Mouse (Mus musculus) stomach, embryonic 15.5 days (tissue): ENCODE data around the gene Nfam1. TPM values are rescaled to one million over a fixed set of nuclear protein-coding genes. Genes with fewer than 3 reads are reported as not detected.

ENCODE experiments used
- ATAC-seq: fragments of 200-750 bp; cut with Nextera tagmentation; 2 replicates; pipeline ENCODE4 v1.8.0; 2017; ENCODE audit warnings: low read depth, moderate number of reproducible peaks, moderate TSS enrichment; ENCODE audit not compliant: insufficient read depth, low FRiP score
- H3K27ac ChIP-seq: fragments of 300-500 bp; sonication (generic); 2 replicates; pipeline ENCODE4 v1.5.1; 2015; ENCODE audit warnings: mild to moderate bottlenecking, inconsistent platforms
- H3K27me3 ChIP-seq: fragments of 300-500 bp; sonication (generic); replicated peaks from 2 replicates; pipeline ENCODE4 v1.6.1; 2015; ENCODE audit warnings: inconsistent platforms
- H3K36me3 ChIP-seq: fragments of 300-500 bp; sonication (generic); 2 replicates; pipeline ENCODE4 v1.6.1; 2015; ENCODE audit warnings: inconsistent platforms
- H3K4me1 ChIP-seq: fragments of 300-500 bp; sonication (generic); 2 replicates; pipeline ENCODE4 v1.6.1; 2015; ENCODE audit warnings: inconsistent platforms
- H3K4me2 ChIP-seq: fragments of 300-500 bp; sonication (generic); 2 replicates; pipeline ENCODE4 v1.6.1; 2015; ENCODE audit warnings: mild to moderate bottlenecking, inconsistent platforms
- H3K4me3 ChIP-seq: fragments of 300-500 bp; sonication (generic); replicated peaks from 2 replicates; pipeline ENCODE4 v1.5.1; 2015; ENCODE audit warnings: inconsistent platforms
- H3K9ac ChIP-seq: fragments of 300-500 bp; sonication (generic); 2 replicates; pipeline ENCODE4 v1.6.1; 2015; ENCODE audit warnings: inconsistent platforms
- H3K9me3 ChIP-seq: fragments of 300-500 bp; sonication (generic); 2 replicates; pipeline ENCODE4 v1.6.1; 2016; ENCODE audit warnings: inconsistent platforms
- WGBS: fragments of 180-500 bp; shearing (Covaris S2); methylation state at CpG from one replicate; pipeline ENCODE4 v1.1.7; 2015; 5-methylcytosine and 5-hydroxymethylcytosine counted together
- polyA plus RNA-seq: library from polyadenylated mRNA; unstranded; fragments of >200 nt; fragmentation: Nextera tagmentation; extraction: Ambion mirVana; gene quantifications from 2 replicates; pipeline ENCODE4 v1.2.1, GENCODE M21; 2015

The Nfam1 gene
- polyA plus RNA-seq, 1 experiment from 2014 or later = 5.9 TPM

DNA sequence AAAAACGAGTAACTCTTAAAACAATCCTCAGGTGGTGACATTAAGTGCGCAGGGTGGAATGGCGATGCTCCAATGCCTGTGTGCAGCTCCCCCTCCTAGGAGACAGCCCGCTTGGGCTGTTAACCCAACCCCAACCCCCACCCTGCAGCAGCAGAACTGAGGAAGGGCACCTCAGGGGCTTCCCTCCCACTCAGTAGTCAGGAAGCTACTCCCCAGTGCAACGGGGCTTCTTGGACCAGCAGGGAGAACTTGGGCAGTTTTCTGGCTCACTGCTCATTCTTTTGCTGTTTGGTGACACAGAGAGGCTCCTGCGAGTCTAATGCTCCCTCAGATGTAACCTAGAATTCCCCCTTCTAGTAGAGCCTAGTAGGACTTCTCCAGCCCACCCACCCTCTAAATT is 65.2 kb downstream of the Nfam1 start:
- H3K9me3 ChIP-seq = no peaks in the 10 kb centered on the region
- no peak overlapping the region for H3K9ac ChIP-seq
- H3K4me2 ChIP-seq = peak overlapping the region; percentile 47
- H3K27ac ChIP-seq = peak overlapping the region; percentile 36; the same call in 1 of the 2 replicates
- H3K27me3 ChIP-seq = 0 out of 2 replicates have a peak, but pooled peaks cover 4% of the 10 kb centered on the region
- WGBS = 41% methylated on average over 6 of the region's 6 CpGs
- 0 out of 2 replicates have a peak overlapping the region, but pooled peaks have one; percentile 12 for H3K4me3 ChIP-seq
- ATAC-seq = no peak
- H3K4me1 ChIP-seq = peaks cover 24% of the 10 kb centered on the region
- H3K36me3 ChIP-seq = no peaks in the 10 kb centered on the region

GRCm38 (mm10) chr15:82964266-82964825 is 68.8 kb downstream of the Nfam1 start:
- Histone ChIP-seq H3K36me3 (no peaks in the 10 kb centered on the region), H3K27ac (peak overlapping the region; percentile 59; the same call in 1 of the 2 replicates), H3K9me3 (no peaks in the 10 kb centered on the region), H3K4me2 (peak overlapping the region; percentile 90; the same call in 1 of the 2 replicates), H3K4me3 (peak overlapping the region; percentile 46; the same call in 1 of the 2 replicates), H3K27me3 (peaks cover 21% of the 10 kb centered on the region), H3K9ac (no peak overlapping the region), H3K4me1 (peaks cover 53% of the 10 kb centered on the region)
- whole genome bisulfite sequencing = 81% methylated on average over 14 of the region's 14 CpGs
- no peak for ATAC-seq

DNA sequence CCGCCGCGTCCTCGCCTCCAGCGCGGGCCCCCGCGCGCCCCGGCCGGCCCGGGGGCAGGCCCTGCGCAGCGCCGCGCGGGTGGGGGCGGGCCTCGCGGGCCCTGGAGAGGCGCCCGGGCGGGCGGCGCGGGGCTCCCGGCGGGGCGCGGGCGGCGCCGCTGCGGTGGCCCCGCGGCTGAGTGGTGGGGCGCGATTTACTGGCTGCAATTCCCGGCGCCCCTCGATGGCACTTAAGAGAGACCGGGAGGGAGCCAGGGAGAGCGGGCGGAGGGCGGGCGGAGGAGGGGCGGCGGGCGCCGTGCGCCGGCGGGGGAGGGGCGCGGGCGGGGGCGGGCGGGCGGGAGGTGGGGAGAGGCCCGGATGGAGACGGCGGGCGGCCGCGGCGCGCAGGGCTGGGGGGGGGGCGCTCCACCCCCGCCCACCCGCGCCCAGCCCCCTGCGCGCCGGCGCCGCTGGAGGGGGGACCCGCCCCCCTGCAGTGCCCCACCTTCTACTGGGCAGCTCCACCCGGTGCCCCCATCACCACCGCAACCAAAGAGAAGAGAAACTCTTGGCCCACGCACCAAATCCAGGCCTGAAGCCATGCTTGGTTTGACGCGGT is 69.5 kb downstream of the Nfam1 start:
- no peaks in the 10 kb centered on the region for H3K36me3 ChIP-seq
- no peak for ATAC-seq
- H3K9me3 ChIP-seq = no peaks in the 10 kb centered on the region
- peaks cover 53% of the 10 kb centered on the region for H3K4me1 ChIP-seq
- H3K27me3 ChIP-seq = peaks cover 25% of the 10 kb centered on the region
- peak overlapping the region; percentile 48; the same call in 1 of the 2 replicates for H3K9ac ChIP-seq
- peak overlapping the region; percentile 59; the same call in 1 of the 2 replicates for H3K27ac ChIP-seq
- H3K4me3 ChIP-seq = peak overlapping the region; percentile 46
- peak overlapping the region; percentile 90 for H3K4me2 ChIP-seq
- under 1% methylated on average over 32 of the region's 82 CpGs for WGBS

DNA sequence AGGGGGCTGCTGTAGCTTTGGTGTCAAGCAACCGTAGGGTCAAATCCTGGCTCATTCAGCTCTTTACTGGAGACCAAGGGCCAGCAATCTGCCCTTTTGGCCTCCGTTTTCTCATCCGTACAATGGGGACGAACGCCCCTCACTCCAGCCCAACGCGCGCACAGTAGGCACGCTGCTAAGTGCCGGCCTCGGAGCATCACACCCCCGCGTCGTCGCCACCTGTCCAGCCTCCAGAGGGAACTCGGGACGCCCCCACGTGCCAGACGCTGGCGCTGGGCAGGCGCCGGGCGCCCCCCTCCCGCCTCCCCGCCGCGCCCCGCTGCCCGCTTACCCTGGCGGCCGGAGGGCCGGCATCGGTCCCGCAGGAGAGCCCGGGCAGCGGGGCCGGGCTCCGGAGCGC is 70.0 kb downstream of the Nfam1 start:
- Histone ChIP-seq H3K9ac (peak overlapping the region; percentile 48; the same call in 1 of the 2 replicates), H3K27me3 (peaks cover 25% of the 10 kb centered on the region), H3K4me3 (peak overlapping the region; percentile 57), H3K36me3 (no peaks in the 10 kb centered on the region), H3K4me2 (peak overlapping the region; percentile 90), H3K9me3 (no peaks in the 10 kb centered on the region), H3K27ac (peak overlapping the region; percentile 51; the same call in 1 of the 2 replicates), H3K4me1 (peaks cover 53% of the 10 kb centered on the region)
- no peak for ATAC-seq
- 3% methylated on average over 26 of the region's 39 CpGs for WGBS

- H3K9me3 ChIP-seq = no peaks in the 10 kb centered on the region
- H3K36me3 ChIP-seq = no peaks in the 10 kb centered on the region
- H3K4me3 ChIP-seq = peak overlapping the region; percentile 57
- no peak for ATAC-seq
- H3K27ac ChIP-seq = peak overlapping the region; percentile 16; the same call in 1 of the 2 replicates
- WGBS = 51% methylated on average over 4 of the region's 4 CpGs
- 0 out of 2 replicates have a peak overlapping the region, but pooled peaks have one; percentile 48 for H3K9ac ChIP-seq
- H3K4me1 ChIP-seq = peaks cover 50% of the 10 kb centered on the region
- H3K27me3 ChIP-seq = peaks cover 25% of the 10 kb centered on the region
- peak overlapping the region; percentile 90 for H3K4me2 ChIP-seq
Measured at GRCm38 (mm10) chr15:82962536-82962935, 70.6 kb downstream of the Nfam1 start.

DNA sequence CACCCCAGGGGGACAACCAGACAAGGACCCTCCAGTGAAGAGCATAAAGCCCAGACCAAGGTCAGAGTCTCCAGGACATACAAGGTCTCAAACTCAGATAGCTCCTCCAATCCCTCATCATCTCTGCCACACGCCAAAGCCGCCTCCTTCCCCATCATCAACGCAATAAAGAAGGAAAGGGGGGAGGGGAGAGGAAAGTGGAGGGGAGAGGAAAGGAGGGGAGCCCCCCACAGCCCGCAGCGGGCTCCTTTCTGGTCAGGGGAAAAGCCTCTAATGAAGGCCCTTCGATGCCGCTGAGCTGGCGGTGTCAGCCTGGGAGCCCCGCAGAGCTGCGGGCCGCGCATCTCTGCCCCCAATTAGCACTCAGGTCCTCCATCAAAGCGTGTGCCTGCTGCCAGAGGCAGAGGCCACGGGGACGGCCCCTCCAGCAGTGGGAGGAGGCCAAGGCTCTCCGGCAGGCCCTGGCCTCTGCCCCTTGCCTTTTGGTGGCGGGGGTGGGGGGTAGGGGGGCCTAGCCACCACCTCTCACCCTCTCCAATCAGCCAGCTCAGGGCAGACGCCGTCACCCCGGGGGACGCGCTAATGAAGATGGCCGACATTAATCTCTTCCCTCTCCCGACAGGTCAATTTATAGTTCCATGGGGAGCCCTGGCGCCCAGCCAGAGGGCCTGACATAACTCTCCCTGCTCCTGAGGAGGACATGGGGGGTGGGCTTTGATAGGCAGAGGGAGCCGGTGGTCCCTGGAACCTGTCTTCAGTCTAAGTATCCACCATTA is 72.1 kb downstream of the Nfam1 start:
- Histone ChIP-seq H3K9me3 (no peaks in the 10 kb centered on the region), H3K4me2 (peak overlapping the region; percentile 90), H3K27me3 (peaks cover 25% of the 10 kb centered on the region), H3K27ac (no peak overlapping the region), H3K36me3 (no peaks in the 10 kb centered on the region), H3K9ac (no peak overlapping the region), H3K4me1 (peaks cover 50% of the 10 kb centered on the region), H3K4me3 (peak overlapping the region; percentile 19)
- ATAC-seq = no peak
- 11% methylated on average over 26 of the region's 26 CpGs for WGBS

DNA sequence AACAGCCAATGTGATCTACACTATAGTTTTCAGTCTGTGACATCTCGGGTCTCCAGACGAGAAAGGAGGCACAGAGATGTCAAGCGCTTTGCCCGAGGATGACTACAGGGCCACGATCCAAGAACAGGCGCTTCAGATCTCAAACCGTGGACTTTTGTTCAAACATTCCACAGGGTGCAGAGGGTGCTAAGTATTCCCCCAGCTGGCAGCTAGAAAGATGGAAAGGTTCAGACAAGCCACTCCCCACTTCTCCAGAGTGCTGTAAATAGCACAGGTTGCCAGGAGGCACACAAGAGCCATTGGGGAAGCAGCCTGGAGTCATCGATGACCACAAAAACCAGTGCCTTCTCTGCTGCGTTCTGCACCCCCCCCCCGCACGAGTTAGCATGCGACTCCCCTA is 74.0 kb downstream of the Nfam1 start:
- 45% methylated on average over 12 of the region's 12 CpGs for WGBS
- Histone ChIP-seq H3K27ac (no peak overlapping the region), H3K4me3 (no peak overlapping the region), H3K9ac (no peak overlapping the region), H3K4me1 (peaks cover 50% of the 10 kb centered on the region), H3K4me2 (0 out of 2 replicates have a peak overlapping the region, but pooled peaks have one; percentile 33), H3K36me3 (no peaks in the 10 kb centered on the region), H3K9me3 (no peaks in the 10 kb centered on the region), H3K27me3 (peaks cover 21% of the 10 kb centered on the region)
- no peak for ATAC-seq

DNA sequence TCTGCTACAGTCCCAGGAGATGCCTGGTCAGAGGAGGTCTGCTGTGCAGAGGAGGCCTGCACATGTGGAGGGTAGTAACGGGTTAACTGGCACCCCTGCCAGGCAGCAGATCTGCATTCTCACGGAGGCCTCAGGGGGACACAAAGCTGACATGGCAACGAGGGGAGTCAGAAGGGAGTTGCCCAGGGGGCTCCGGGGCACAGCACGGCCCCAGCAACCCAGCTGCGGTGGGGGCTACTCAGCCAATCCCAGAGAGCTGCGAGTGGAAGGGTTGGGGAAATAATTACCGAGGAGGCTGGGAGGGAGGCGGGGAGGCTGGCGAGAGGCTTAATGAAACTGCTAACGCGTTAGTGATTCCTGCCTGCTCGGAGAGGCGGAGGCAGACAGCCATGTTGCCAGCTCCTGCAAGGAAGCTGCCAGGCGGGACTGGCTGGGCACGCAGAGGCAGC is 74.8 kb downstream of the Nfam1 start:
- H3K4me2 ChIP-seq = peak overlapping the region; percentile 33
- H3K9ac ChIP-seq = no peak overlapping the region
- H3K4me1 ChIP-seq = peaks cover 51% of the 10 kb centered on the region
- no peak overlapping the region; the same call in 1 of the 2 replicates for H3K4me3 ChIP-seq
- no peaks in the 10 kb centered on the region for H3K9me3 ChIP-seq
- H3K27me3 ChIP-seq = peaks cover 21% of the 10 kb centered on the region
- no peak overlapping the region for H3K27ac ChIP-seq
- H3K36me3 ChIP-seq = no peaks in the 10 kb centered on the region
- no peak for ATAC-seq
- WGBS = 22% methylated on average over 16 of the region's 16 CpGs

DNA sequence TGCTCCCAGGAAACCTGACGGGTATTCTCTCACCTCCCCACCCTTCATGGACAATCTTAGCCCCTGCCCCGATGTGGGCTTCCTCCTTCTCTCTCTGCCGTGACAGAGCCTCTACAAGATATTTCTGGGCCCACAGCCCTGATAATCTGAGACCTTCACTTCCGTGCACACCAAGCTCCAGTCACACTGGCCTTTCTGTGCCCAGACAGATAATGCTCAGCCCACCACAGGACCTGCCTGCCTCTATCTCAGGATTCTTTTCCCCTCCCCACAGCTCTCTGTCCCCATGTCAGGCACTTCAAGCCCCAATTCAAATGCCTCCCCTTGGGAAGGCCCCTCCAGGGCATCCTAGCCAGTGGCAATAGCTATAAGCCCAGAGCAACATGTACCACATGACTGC is 76.4 kb downstream of the Nfam1 start:
- Histone ChIP-seq H3K27me3 (peaks cover 17% of the 10 kb centered on the region), H3K9ac (no peak overlapping the region), H3K4me2 (no peak overlapping the region), H3K4me1 (peaks cover 50% of the 10 kb centered on the region), H3K27ac (no peak overlapping the region), H3K9me3 (no peaks in the 10 kb centered on the region), H3K36me3 (no peaks in the 10 kb centered on the region), H3K4me3 (no peak overlapping the region)
- ATAC-seq = no peak
- 72% methylated on average over 4 of the region's 4 CpGs for WGBS

GRCm38 (mm10) chr15:82956310-82956709 is 76.8 kb downstream of the Nfam1 start:
- WGBS = 81% methylated on average over 3 of the region's 3 CpGs
- Histone ChIP-seq H3K9me3 (no peaks in the 10 kb centered on the region), H3K27me3 (peaks cover 17% of the 10 kb centered on the region), H3K4me1 (peaks cover 46% of the 10 kb centered on the region), H3K4me2 (no peak overlapping the region), H3K36me3 (no peaks in the 10 kb centered on the region), H3K9ac (no peak overlapping the region), H3K4me3 (no peak overlapping the region), H3K27ac (no peak overlapping the region)
- ATAC-seq = no peak

- H3K27ac ChIP-seq = no peak overlapping the region
- H3K9ac ChIP-seq = no peak overlapping the region
- H3K4me2 ChIP-seq = no peak overlapping the region
- ATAC-seq = no peak
- H3K27me3 ChIP-seq = peaks cover 11% of the 10 kb centered on the region; the same call in 1 of the 2 replicates
- H3K4me1 ChIP-seq = peaks cover 39% of the 10 kb centered on the region
- 75% methylated on average over 8 of the region's 8 CpGs for WGBS
- no peaks in the 10 kb centered on the region for H3K36me3 ChIP-seq
- H3K4me3 ChIP-seq = no peak overlapping the region
- H3K9me3 ChIP-seq = no peaks in the 10 kb centered on the region
Measured at GRCm38 (mm10) chr15:82955286-82955685, 77.8 kb downstream of the Nfam1 start.
